Mouse (Mus musculus) adrenal gland (tissue): ENCODE results near the gene AC124108.1.

Source experiments
- intact Hi-C: fragments of 180-260 bp; cut with DNase I; formaldehyde crosslinking; loops from one replicate; pipeline ENCODE4 v1.15.1; 2025

The AC124108.1 gene

GRCm38 (mm10) chr1:132200562-132201510, 9.6 kb downstream of the AC124108.1 start:
- intact Hi-C loops: no loop called here

- intact Hi-C loops: no loop called here
Measured at GRCm38 (mm10) chr1:132201511-132201860, 10.2 kb downstream of the AC124108.1 start.

- intact Hi-C loops: no loop called here
Measured at GRCm38 (mm10) chr1:132201936-132202335, 10.7 kb downstream of the AC124108.1 start.

- intact Hi-C loops: no loop called here
Measured at GRCm38 (mm10) chr1:132202771-132203170, 11.5 kb downstream of the AC124108.1 start.

- intact Hi-C loops: loop anchor here (5.0 kb wide), 2 partner anchors 49 to 151 kb away; no protein-coding TSS in a partner anchor
Measured at GRCm38 (mm10) chr1:132205958-132206357, 14.7 kb downstream of the AC124108.1 start.

GRCm38 (mm10) chr1:132206828-132207227, 15.6 kb downstream of the AC124108.1 start:
- intact Hi-C loops: loop anchor here (5.0 kb wide), 2 partner anchors 50 to 150 kb away; no protein-coding TSS in a partner anchor

- intact Hi-C loops: loop anchor here (5.0 kb wide), 2 partner anchors 51 to 149 kb away; no protein-coding TSS in a partner anchor
Measured at GRCm38 (mm10) chr1:132208154-132208553, 16.9 kb downstream of the AC124108.1 start.

- intact Hi-C loops: loop anchor here (5.0 kb wide), 2 partner anchors 52 to 148 kb away; no protein-coding TSS in a partner anchor
Measured at GRCm38 (mm10) chr1:132209400-132209799, 18.1 kb downstream of the AC124108.1 start.

GRCm38 (mm10) chr1:132210922-132211321, 19.7 kb downstream of the AC124108.1 start:
- intact Hi-C loops: loop anchor here (2.0 kb wide), 1 partner anchor 44 kb away; no protein-coding TSS in a partner anchor

GRCm38 (mm10) chr1:132211672-132212071, 20.4 kb downstream of the AC124108.1 start:
- intact Hi-C loops: loop anchor here (2.0 kb wide), 1 partner anchor 45 kb away; no protein-coding TSS in a partner anchor

GRCm38 (mm10) chr1:132212218-132212617, 21.0 kb downstream of the AC124108.1 start:
- intact Hi-C loops: no loop called here

GRCm38 (mm10) chr1:132213076-132213475, 21.8 kb downstream of the AC124108.1 start:
- intact Hi-C loops: no loop called here

GRCm38 (mm10) chr1:132216276-132216675, 25.0 kb downstream of the AC124108.1 start:
- intact Hi-C loops: no loop called here

- intact Hi-C loops: no loop called here
Measured at GRCm38 (mm10) chr1:132221627-132222026, 30.4 kb downstream of the AC124108.1 start.

- intact Hi-C loops: no loop called here
Measured at GRCm38 (mm10) chr1:132222166-132222565, 30.9 kb downstream of the AC124108.1 start.

GRCm38 (mm10) chr1:132226297-132227080, 35.2 kb downstream of the AC124108.1 start:
- intact Hi-C loops: no loop called here

GRCm38 (mm10) chr1:132229667-132230066, 38.4 kb downstream of the AC124108.1 start, which contains the start of gene Gm10188:
Gene Gm10188, minus strand, starts transcription at chr1:132229767.
- intact Hi-C loops: no loop called here

GRCm38 (mm10) chr1:132231470-132232274, 40.4 kb downstream of the AC124108.1 start:
- intact Hi-C loops: no loop called here

- intact Hi-C loops: no loop called here
Measured at GRCm38 (mm10) chr1:132233566-132233965, 42.3 kb downstream of the AC124108.1 start.

- intact Hi-C loops: loop anchor here (5.0 kb wide), 1 partner anchor 122 kb away; no protein-coding TSS in a partner anchor
Measured at GRCm38 (mm10) chr1:132234757-132235273, 43.6 kb downstream of the AC124108.1 start.
